Mouse (Mus musculus) thymus, postnatal 0 days (tissue): ENCODE data around the gene Cyth1. TPM values are rescaled to one million over a fixed set of nuclear protein-coding genes. Genes with fewer than 3 reads are reported as not detected.
A peak's percentile ranks its signal among the peaks of the same experiment; 100 is the strongest.

Source experiments
- DNase-seq: peaks from one replicate; pipeline ENCODE4 v3.0.0-alpha.2; 2015; ENCODE audit warnings: low spot score
- polyA plus RNA-seq: library from polyadenylated mRNA; unstranded; fragments of >200 nt; fragmentation: Nextera tagmentation; extraction: Ambion mirVana; gene quantifications from 2 replicates; pipeline ENCODE4 v1.2.1, GENCODE M21; 2015

Gene Cyth1
- polyA plus RNA-seq, 1 experiment from 2014 or later: 46.1 TPM

DNA sequence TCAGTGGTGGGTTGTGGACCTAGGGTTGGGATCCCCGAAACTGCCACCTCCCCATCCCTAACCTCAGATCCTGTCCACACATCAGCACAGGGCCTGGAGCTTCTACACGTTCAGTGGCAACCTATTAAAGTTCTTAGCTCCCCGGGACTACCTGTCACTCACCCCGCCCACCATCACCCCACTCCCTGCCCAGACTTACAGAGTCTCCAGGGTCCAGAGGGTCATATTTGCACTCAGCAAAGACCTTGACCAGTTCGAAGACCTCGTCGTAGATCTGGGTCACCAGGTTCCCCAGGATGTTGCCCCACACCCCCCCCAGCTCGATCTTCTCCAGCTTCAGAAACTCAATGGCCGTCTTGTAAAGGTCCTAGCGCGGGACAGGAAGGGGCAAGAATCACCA lies 126.8 kb downstream of the Cyth1 start:
- DNase-seq: no peak

DNA sequence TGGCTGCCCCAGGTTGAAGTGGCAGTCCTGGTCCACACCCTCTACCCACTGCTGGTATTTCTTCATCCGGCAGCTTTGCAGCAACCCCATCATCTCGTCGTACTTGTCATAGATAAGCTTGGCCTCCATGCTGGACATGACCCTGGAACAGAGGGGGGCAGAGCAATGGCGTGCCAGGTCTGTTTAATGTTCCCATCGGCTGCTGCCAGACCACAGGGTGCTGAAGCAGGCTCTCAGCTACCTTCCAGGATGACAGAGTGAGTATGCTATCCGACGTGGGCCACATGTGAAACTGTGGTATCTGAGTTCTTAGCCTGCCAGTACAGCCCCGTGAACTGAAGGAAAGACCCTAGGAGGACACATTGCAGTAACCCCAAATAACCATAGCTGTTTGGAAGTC lies 129.6 kb downstream of the Cyth1 start:
- no peak for DNase-seq

DNA sequence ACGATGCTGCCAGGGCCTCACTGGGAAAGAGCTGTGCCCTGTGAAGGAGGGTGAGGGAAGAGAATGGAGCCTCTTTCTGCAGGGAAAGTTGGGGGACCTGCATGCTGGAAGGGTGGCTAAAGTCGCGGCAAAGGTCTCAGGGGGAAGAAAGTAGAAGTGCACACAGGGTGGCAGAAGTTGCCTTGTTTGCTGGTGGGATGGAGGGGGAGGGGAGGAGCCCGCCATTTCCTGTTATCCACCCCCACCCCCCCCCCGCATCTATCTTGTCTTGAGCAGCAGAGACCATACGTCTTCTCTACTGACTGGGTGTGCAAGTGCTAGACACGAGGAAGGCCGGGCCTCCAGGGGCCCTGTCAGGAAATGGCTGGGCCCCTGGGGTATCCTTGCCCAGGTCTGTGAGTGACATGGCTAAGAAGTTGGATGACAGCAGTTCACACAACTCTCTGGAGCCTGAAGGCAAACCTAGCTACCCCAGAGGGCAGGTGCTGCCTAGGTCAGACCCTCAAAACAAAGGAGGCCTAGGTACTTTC lies 133.7 kb downstream of the Cyth1 start:
- DNase-seq: peak; percentile 62

DNA sequence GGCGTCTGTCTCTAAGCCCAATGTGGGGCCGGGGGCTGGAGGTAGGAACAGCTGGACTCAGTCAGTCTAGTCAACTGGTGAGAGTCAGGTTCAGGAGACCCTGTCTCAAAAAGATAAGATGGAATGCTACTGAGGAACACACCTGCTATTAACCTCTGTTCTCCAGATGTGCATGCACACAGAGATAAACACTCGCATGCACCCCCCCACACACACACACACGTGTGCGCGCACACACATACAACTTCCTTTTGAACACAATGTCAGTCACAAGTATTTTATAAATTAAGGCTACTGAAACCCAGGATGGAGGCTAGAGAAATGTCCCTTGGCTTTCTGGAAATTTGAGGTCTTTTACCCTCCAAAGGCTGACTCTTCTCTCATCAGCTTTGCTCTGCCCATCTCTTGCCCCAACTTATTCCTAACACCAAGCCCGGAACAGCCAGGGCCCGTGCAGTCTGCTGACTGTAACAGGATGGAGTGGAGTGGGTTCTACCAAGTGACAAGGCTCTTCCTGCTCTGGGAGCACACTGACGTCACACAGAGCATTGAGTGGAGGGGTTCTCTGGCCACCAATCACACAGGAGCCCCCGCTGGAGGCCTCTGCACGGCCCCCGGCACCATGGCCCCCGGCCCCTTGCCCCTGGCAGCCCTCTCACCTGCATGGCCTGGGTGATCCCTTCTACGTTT lies 134.7 kb downstream of the Cyth1 start:
- DNase-seq: peak; percentile 57

GRCm38 (mm10) chr11:118104001-118104400 lies 144.4 kb downstream of the Cyth1 start:
- peak; percentile 91 for DNase-seq

- no peak for DNase-seq
Observed at GRCm38 (mm10) chr11:118103383-118103782, 145.0 kb downstream of the Cyth1 start.

DNA sequence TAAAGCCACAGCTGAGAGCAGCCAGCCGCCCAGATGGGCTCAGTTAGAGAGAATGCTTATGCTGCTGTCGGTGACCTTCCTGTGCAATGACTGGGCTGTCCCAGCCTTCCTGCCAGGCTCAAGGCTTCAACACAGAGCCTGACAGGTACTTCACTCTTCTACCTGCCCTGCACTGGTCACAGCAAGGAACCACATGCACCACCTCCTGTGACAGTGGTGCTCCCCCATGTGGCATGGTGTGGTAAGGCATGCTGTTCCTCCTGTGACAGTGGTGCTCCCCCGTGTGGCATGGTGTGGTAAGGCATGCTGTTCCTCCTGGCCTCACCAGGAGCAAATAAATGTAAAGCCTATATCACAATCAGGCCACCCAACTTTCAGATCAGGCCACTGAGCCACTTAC lies 145.6 kb downstream of the Cyth1 start:
- peak; percentile 93 for DNase-seq

DNA sequence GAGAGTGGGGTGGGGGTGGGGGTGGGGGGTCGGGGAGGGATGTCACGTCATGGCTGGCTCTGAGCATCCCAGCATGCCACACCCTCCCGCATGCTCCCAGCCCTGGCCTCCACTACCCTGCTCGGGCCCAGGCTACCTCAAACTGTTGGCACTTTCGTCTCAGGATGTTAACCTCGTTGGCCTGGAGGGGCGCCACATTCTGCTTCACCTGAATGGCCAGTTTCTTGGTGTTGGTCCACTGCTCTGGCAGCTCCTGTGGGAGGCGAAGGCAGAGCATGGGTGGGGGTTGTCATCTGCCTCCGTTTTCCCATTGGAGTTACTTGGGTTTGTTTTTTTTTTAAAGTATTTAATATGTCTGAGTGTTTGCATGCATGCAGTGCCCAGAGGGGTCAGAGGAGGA lies 147.3 kb downstream of the Cyth1 start:
- no peak for DNase-seq

- DNase-seq: no peak
Observed at GRCm38 (mm10) chr11:118096736-118097135, 151.7 kb downstream of the Cyth1 start.

DNA sequence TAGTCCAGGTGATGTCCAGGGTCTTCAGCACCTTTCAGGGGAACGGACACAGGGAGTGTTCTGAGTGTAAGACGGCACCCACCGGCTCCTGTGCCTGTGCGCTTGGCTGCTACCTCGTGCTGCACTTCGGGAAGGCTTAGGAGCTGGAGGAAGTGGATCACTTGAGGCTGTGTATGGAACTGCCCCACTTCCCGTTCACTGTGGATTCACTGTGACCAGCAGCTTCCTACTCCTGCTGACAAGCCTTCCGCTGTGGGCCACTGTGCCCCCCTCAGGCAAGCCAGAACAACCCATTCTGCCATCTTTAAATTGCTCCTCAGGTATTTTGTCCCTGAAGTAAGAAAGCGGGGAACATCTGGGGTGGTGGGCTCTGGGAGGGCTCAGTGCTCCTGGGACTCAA lies 153.4 kb downstream of the Cyth1 start:
- no peak for DNase-seq

- DNase-seq: peak; percentile 65
Observed at GRCm38 (mm10) chr11:118091002-118091670, 157.3 kb downstream of the Cyth1 start.

- no peak for DNase-seq
Observed at GRCm38 (mm10) chr11:118088896-118089295, 159.5 kb downstream of the Cyth1 start.

DNA sequence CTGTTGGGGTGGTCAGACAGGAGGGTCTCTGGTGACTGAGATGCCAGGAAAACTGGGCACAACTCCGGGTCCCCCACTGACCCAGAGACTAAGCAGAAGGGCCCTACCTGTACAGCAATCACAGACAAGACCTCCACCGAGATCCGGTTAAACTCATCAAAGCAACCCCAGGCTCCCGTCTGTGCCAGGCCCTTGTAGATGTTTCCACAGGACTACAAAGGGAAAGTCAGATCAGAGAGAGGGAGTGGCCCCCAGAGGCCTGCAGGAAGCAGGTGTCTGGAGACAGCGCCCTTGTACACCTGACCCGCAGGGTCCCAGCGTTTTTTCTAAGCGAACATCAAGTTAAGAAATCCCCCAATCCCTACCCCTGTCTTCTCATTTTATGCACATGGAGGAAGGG lies 162.4 kb downstream of the Cyth1 start:
- peak; percentile 72 for DNase-seq

DNA sequence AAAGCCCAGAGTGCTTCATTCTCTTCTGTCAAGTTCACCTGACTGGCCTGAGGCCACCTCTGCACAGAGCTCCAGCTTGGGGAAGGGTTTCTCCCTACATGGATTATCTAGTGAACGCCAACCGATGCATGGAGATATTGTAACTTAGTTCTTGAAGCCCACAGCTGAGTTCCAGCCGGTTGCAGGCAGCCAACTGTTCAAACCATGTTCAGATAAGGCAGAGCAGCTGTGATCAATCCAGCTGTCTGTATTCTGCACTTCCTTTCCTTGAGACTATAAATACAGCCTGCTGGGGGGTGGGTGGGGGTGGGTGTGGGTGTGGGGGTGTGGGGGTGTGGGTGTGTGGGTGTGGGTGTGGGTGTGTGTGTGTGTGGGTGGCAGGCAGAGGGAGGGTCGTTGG lies 163.2 kb downstream of the Cyth1 start:
- DNase-seq: peak; percentile 63

DNA sequence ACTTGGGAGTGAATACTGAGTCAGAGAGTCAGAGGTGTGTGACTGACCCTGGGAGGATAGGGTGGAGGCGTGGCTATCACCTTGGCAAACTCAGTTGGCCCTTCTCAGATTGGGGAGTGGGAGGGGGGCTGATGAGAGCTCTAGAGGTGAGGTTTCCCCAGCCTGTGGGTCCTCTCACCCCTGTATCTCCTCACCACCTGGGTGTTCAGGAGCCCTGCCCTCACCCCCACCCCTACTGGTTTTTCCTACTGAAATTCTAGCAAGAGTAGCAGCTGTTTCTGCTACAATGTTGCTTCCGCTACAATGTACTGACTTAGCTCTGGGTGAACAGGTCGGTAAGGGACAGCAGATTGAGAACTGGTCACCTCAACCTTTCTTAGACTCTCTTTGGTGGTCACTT lies 164.1 kb downstream of the Cyth1 start:
- peak; percentile 47 for DNase-seq

DNA sequence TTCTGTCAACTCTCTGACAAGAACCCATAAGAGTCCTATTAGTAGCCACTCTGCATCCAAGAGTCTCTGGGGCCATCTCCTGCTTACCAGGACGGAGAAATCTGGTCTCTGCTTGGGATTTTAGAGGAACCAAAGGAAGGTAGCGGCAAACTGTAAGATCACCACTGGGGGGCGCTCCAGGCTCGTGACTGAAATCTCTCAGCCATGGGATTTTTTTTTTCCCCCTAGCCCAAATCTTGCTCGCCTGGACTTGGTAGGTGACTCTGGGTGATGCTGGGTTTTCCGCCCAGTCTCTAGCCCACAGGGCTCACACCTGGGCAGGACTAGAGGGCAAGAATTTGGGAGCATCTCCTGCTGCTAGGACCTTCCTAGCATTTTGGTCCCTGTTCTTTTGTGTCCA lies 164.6 kb downstream of the Cyth1 start:
- DNase-seq: peak; percentile 81

DNA sequence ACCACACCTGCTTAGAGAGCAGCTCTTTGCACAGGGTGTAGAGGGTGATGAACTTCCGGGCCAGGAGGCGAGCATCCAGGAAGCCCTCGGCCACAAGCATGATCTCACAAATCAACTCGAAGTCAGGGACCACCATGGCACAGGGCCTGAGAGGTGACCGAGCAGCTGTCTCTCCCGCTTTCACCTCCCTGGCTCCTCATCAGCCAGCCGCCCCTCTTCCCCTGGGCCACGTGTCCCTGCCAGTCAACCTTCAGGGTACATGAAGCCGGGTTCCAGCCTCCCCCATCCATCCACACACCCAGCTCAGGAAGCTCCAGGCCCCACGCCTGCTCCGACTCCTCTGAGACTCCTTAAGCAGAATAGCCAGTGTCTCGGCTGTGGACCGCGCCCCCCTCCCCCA lies 166.1 kb downstream of the Cyth1 start:
- DNase-seq: no peak

Other genes starting within 250 kb of the Cyth1 start
- 0.63 and 0.88 TPM in 2 replicates for gene Dnah17, start 118.0 kb downstream of the Cyth1 start, polyA plus RNA-seq
- gene Usp36, start 41.7 kb upstream of the Cyth1 start, polyA plus RNA-seq: 13.0 and 15.2 TPM in 2 replicates
- gene Cep295nl, start 93.9 kb upstream of the Cyth1 start, polyA plus RNA-seq: 0.21 and 0.30 TPM in 2 replicates
- gene Timp2, start 107.1 kb upstream of the Cyth1 start, polyA plus RNA-seq: 45.1 and 45.2 TPM in 2 replicates
- 100.0 and 116 TPM in 2 replicates for gene Lgals3bp, start 153.5 kb upstream of the Cyth1 start, polyA plus RNA-seq
- 24.6 and 26.6 TPM in 2 replicates for gene Cant1, start 170.5 kb upstream of the Cyth1 start, polyA plus RNA-seq
- 2.4 and 2.8 TPM in 2 replicates for gene C1qtnf1, start 179.6 kb upstream of the Cyth1 start, polyA plus RNA-seq
- 16.0 and 17.1 TPM in 2 replicates for gene Engase, start 228.2 kb upstream of the Cyth1 start, polyA plus RNA-seq